Mouse (Mus musculus): ENCODE measurements at regions not wholly inside any gene's neighbourhood (a gene's known extent, or its start where the extent isn't known, plus 50 kb on each side); places are given as distances from the start of the nearest gene placed in this dataset.
"Not testable (repeated sequence)": the region's sequence is repeated elsewhere in the genome, so short reads cannot be mapped to it uniquely, and the experiment has no call there.

DNA sequence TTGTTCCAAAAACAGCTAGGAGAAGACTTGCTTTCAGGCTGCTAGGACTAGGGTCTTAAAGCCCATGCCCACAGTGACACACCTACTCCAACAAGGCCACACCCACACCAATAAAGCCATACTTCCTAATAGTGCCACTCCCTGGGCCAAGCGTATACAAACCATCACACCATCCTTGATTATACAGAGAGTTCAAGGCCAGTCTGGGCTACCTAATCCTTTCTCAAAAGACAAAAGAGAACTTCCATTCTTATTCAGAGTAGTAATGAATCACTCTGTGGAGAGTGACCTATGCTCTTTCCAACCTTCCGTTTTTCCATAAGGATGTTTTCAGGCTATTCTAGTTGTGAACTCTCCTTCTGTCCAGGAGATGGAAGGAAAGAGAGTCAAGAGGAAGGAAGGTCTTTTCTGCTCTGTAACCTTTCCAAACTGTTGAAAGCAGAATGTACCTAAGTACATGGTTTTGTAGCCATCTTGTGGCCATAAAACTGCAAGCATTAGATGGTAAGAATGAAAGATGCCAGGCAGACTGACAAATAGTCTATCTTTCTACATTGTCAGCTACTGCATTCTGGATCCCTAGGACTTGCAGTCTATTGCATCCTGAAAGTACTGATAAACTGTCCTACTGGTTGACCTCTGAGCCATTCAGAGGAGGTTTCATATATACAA, 145.8 kb upstream of the Mon1b start:
- DNase-seq: no peak

- DNase-seq: no peak
These were observed 144.5 kb upstream of the Mon1b start for GRCm38 (mm10) chr8:113490891-113491290.

GRCm38 (mm10) chr8:113496896-113497295, 138.5 kb upstream of the Mon1b start:
- no peak for DNase-seq

DNA sequence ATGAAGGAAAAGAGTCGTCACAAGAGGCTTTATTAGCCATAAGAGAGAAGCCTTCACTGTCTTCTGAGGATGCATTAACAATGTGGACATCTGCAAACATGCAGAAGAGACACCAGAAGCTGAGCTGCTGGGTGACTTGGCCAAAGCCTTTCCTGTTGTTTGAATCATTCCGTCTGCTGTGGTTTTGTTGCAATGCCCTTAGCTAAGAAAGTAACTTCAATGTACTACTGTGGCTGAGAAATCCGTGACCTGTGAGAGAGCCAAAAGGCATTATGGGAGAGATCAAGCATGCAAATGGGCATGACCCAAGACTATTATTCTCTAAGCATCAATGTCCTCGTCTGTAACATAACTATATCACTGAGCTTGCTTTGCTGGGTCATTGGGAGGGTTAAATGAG, 132.7 kb upstream of the Mon1b start:
- no peak for DNase-seq

GRCm38 (mm10) chr8:113512856-113513255, 122.5 kb upstream of the Mon1b start:
- no peak for DNase-seq

DNA sequence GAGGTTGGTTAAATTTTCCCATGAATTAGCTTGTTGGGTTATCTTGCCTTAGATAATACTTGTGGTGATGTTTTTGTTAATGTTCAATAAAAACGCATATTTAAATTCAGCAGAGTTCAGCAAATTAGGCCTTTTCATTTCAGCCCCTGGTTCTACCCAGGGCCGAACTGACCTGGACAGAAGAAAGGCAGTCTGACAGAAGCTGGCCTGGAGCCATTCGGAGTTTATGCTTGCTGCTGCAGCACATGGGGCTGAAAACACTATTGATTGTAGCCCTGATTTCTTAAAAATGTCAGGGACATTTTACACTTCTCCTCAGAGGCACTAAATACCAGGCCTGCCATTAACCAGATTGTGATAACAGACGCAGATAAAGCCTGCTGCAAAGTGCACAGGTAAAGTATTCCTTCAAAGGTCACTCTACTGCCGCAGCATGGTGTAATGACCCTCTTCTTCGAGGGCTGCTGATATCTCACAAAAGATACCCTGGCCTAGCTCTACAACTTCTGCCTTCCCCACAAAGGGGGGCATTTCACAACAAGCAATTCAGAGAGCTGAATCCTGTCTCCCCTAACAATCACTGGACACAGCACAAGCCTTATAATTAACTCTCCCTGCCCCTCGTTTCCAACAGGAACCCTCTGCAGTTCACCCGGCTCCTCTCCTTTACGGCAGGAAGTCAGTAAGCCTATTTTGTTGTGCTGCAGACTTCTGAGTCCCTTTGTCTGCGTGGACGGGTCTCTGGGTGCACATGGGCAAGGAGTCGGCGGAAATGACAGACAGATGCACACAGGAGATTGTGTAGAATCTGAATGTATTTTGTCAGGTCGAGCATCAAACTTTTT, 121.3 kb upstream of the Mon1b start:
- no peak for DNase-seq

DNA sequence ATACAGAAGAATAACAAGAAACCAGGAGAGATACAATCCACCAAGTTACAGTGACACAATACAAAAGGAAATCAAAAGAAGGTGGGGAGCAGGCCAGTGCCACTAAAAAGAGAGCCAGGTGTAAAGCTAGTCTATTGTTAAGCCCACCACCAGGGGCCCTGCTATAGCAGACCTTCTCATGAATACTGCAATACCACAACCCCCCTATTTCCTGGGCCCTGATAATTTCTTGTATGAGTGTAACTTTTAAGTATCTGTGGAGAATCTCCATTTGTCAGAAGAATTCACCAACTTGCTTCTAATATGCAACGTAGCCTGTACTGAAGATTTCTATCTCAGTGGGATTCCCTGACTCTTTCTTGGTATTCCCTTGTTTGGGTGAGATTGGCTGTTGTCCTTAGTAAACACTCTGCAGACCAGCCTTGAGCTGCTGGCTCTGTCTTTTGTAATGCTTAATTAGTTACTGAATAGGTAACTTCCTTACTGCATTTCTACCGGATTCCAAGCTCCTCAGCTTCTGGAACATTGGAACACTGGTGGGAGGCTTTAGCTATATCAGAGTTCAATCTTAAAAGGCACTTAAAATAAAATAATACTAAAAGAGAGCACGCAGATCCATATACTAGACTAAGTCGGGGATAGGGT, 120.5 kb upstream of the Mon1b start:
- DNase-seq: not testable (repeated sequence)

- DNase-seq: no peak
These were observed 119.2 kb upstream of the Mon1b start for GRCm38 (mm10) chr8:113516176-113516575.

DNA sequence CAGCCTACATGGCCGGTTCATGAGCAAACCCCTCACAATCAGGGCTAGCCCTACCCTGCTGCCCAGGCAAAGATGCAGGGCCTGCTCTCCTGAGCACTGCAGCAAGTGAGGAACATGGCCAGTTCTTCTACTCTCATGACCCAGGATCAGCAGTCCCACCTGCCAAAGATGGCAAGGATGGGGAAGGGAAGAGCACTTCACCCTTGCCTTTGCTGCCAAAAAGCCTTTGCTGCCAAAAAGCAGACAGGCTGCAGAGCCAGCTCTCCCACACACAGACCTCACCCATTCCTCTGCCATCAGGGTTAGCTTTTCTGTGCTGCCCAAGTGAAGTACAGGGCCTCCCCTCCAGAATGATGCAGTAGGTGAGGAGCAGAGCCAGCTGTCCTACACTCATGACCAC, 117.5 kb upstream of the Mon1b start:
- peak; percentile 7 for DNase-seq

GRCm38 (mm10) chr8:113523561-113523960, 111.8 kb upstream of the Mon1b start:
- DNase-seq: no peak

DNA sequence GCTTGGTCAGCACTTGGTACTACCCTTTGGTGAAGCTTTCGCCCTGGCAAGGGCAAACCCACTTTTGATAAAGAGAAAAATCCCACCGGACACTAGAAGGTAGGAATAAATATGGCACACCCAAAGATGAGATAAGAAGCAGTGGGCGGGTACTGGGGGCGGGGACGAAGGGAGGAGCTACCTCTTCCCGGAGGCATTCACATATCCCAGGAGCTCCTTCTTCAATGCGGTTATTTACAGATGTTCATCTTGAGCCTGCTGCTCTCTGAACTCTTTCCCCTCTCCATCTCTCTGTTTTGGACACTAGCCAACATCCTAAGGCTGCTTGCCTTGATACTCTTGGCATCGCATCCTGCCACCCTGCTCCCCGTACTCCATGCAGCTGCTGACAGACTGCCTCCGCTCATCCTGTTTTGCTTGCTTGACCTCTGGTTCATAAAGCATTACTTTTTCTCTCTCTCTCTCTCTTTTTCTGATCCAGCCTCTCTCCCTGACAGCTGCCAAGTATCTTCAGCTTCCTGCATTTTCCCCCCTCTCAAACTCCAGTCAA, 104.2 kb upstream of the Mon1b start:
- DNase-seq: no peak

DNA sequence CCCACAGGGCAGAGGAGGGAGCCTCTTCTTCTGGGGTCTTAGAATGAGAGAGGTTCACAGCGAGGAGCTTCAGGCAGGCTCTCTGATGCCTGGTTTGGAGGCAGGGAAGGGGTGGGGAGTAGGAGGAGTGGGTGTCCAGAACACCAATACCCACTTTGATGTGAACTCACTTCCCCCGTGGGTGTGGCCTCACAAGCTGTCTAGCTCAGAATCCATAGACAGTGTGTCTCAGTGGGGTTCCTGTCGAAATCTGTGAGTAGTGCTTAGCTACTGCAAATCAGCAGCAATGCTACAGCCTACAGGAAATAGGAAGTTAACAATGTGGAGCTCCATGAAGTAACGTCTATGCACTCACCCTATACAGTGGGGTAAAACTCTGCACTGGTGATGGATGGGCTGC, 102.5 kb upstream of the Mon1b start:
- no peak for DNase-seq

- DNase-seq: no peak
These were observed 94.0 kb upstream of the Mon1b start for GRCm38 (mm10) chr8:113541437-113541836.

- DNase-seq: no peak
These were observed 93.3 kb upstream of the Mon1b start for GRCm38 (mm10) chr8:113542082-113542481.

DNA sequence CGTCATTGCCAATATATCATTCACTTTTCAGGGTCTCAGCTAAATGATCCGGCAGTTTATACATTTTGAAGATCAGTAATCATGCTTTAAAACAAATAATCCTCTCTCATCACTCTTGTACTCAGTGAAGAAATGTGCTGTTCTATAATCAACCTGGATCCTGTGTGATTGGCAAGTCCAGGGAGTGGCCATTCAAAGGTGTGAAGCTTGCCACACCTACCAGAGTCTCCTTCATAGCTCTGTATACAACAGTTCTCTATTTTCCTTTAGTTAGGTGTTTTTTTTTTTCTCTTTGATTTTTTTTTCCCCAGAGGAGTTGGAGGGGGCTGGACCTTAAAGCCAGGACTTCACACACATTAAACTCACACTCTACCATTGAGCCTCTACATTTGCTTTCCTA, 92.7 kb upstream of the Mon1b start:
- no peak for DNase-seq

DNA sequence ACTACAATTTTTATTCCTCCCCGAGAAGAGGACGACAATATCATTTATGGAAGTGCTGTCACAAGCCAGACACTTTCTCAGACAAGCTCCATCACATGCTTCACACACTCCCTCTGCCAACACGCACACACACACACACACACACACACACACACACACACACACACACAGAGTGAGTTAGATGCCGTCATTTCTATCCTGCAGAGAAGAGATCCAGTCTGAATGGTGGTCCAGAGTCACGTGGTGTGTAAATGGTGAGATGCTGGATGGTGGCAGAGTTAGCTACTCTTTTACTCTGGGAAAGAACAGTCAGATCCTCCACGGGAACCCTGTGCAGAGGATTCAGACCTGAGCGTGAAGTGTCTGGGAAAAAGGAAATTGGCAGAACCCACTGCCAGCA, 86.2 kb upstream of the Mon1b start:
- no peak for DNase-seq

DNA sequence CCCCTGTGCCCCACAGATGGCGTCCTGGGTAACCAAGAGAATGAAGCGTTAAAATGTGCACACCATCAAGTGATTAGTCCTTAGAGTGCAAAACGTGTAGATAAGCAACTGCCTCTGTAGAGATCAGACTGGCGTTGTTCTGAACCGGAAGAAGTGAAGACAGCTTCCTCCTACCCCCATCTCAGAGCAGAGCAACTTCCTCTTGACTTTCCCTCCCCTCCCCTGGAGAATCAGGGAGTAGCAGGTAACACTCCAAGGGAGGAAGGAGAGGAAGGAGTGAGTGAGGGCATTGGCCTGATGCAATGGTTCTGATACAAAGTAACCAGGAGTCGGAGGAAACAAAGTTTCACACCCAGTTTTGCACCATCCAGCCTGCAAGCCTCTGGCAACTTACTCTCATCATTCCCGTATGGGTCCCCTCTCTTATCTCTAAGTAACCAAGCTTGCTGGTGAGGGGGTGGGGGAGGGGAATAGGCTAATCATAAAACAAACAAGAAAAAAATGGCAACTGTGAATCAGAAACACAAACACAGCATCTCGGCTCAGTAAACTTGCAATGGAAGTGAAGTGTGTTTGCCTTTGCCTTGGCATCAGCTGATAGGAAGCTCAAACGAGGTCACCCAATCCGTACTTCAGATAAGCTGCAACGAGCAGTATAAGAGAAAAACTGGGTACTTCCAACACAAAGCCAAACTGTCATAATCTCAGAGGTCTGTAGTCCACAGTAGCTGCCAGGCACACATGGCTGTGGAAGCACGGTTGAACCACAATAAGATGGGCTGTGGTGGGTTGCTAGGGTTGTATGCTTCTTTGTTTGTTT, 83.7 kb upstream of the Mon1b start:
- no peak for DNase-seq

- no peak for DNase-seq
These were observed 82.6 kb upstream of the Mon1b start for GRCm38 (mm10) chr8:113552826-113553225.

DNA sequence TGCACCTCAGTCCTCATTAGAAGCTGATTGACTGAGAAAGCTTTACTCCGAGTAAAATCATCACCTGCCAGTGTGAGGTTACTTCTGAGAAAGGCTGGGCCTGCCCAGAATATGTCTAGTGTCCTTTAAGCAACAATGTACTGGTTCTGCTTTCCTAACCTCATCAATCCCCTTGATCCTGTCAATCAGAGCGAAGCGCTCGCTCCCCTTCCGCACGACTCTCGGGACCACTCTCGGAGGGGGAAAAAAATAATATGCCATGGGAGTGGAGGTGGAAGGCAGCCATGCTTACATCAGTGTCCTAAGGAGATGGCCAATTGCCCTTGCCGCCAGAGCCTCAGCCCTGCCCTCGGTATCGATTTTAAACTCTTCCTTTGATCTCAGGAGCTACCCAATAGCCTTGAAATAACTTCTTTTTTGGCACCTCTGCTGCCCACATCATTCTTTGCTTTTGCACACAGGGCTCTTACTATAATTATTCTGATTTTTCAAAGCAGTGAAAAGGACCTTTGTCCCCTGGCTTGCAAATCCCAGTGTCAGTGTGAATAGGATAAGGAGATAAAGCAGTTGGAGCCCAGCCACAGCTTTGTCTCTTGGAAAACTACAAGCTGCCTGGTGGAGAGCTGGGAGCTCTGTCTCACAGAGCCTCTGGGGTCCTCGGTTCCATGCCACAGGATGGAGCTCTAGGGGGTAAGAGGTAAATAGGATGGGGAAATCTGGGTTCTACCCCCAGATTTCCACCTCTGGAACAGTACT, 80.5 kb upstream of the Mon1b start:
- DNase-seq: no peak

GRCm38 (mm10) chr8:113556994-113557393, 78.4 kb upstream of the Mon1b start:
- DNase-seq: no peak

DNA sequence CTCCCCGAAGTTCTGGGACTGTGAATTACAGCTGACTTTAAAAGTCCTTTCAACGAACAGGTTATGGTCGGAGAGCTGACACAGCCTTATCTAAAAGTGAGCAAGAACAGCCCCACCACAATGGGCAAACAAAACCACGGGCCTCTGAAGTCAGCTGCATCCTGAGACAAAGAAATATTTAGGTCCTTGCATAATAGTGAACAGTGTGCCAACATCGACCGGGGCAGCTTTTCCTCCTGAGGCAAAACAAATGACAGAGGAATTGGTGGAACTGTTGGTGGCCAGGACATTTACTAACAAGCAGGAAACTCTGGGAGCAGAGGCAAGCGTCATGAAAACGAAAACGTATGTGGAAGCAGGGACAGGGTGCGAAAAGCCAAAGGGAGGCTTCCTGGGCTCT, 54.3 kb upstream of the Mon1b start:
- no peak for DNase-seq

DNA sequence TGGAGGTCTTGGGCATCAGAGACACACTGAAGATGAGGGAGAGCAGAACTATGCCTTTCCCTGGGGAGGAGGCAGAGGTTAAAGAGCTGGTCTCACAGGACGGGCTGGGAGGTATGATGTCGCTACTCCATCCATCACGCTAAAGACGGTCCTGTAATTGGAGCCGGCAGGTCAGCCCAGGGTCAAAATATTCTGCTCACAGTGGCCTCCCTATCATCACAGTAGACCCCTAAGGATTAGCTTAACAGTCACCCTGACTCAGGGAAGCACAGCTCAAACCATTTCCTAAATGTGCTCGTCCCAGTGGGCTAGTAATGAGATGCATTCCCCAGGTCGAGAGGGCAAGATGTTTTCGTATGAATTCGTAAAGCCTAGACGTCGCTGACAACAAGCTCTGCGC, 53.7 kb upstream of the Mon1b start:
- no peak for DNase-seq

Measured in cerebellum, adult 11 months (tissue).